Mouse (Mus musculus) left cerebral cortex, postnatal 4 days (tissue): ENCODE measurements around the gene Trappc3. TPM values are rescaled to one million over a fixed set of nuclear protein-coding genes. Genes with fewer than 3 reads are reported as not detected.

Source experiments
- DNase-seq: peaks from one replicate; pipeline ENCODE4 v3.0.0-alpha.2; 2022
- intact Hi-C: fragments of 180-260 bp; cut with DNase I; formaldehyde crosslinking; loops from one replicate; pipeline ENCODE4 v1.15.1; 2025
- total RNA-seq, 2 experiments: library from RNA; stranded (reverse); gene quantifications; 2 replicates each; pipeline ENCODE4 v1.2.3; 2021

Trappc3 gene
- total RNA-seq, 2 experiments from 2014 or later: 102 to 105 TPM

- intact Hi-C loops: no loop called here
- no peak for DNase-seq
Measured at GRCm38 (mm10) chr4:126248261-126248868, 13.8 kb upstream of the Trappc3 start.

- no peak for DNase-seq
- intact Hi-C loops: no loop called here
Measured at GRCm38 (mm10) chr4:126250659-126251058, 11.5 kb upstream of the Trappc3 start.

- intact Hi-C loops: no loop called here
- DNase-seq: no peak
Measured at GRCm38 (mm10) chr4:126251655-126252254, 10.4 kb upstream of the Trappc3 start.

- intact Hi-C loops: no loop called here
- no peak for DNase-seq
Measured at GRCm38 (mm10) chr4:126252411-126253237, 9.5 kb upstream of the Trappc3 start.

GRCm38 (mm10) chr4:126253637-126254272 is 8.4 kb upstream of the Trappc3 start:
- intact Hi-C loops: no loop called here
- no peak for DNase-seq

GRCm38 (mm10) chr4:126254315-126255112 is 7.6 kb upstream of the Trappc3 start:
- DNase-seq: peak; percentile 60
- intact Hi-C loops: loop anchor here (5.0 kb wide), 2 partner anchors 37 to 72 kb away; no protein-coding TSS in a partner anchor

DNA sequence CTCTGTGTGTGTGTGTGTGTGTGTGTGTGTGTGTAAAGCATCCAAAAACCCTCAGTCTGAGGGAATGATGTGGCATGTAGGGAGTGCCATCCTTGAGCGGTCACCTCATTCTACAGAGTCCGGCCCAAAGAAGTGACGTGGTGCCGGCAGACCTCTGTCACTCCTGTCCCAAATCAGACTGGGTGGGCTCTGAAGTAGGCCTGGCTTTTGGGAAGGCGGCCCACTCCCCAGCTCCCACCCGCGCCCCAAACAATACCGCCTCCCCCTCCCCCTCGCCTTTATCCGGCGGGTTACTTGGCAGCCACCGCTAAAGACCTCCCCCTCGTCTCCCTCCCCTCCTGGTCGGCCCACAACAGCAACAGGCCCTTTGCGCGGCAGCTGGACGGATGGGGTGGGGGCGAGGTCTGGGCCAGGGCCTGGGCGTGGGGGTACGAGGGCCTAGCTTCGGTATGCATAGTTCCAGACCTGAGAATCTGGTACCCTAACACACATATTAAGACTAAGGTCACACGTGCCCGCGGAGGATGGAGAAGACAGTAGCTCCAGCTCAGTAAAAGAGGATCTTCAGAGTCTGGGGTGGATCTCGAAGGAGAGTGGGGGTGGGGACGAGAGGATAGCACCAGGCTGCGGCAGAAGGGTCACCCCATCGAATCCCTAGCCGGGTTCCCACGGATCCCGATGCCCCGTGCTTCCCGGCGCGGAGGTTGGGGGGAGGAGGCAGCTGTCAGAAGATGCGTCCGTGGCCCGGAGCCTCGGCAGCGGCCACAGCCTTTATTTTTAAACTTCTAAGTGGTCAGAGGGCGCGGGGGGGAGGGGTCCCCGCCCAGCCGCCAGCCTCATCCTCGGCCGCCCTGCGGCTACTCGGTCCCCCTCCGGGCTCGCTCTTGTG is 6.8 kb upstream of the Trappc3 start:
- DNase-seq: peak; percentile 71
- intact Hi-C loops: loop anchor here (5.0 kb wide), 2 partner anchors 38 to 73 kb away; no protein-coding TSS in a partner anchor

GRCm38 (mm10) chr4:126256131-126256791 is 5.9 kb upstream of the Trappc3 start, which contains the start of gene Map7d1:
TSS of gene Map7d1 (minus strand) at chr4:126256343.
- intact Hi-C loops: loop anchor here (5.0 kb wide), 2 partner anchors 39 to 74 kb away; no protein-coding TSS in a partner anchor
- peak; percentile 87 for DNase-seq

DNA sequence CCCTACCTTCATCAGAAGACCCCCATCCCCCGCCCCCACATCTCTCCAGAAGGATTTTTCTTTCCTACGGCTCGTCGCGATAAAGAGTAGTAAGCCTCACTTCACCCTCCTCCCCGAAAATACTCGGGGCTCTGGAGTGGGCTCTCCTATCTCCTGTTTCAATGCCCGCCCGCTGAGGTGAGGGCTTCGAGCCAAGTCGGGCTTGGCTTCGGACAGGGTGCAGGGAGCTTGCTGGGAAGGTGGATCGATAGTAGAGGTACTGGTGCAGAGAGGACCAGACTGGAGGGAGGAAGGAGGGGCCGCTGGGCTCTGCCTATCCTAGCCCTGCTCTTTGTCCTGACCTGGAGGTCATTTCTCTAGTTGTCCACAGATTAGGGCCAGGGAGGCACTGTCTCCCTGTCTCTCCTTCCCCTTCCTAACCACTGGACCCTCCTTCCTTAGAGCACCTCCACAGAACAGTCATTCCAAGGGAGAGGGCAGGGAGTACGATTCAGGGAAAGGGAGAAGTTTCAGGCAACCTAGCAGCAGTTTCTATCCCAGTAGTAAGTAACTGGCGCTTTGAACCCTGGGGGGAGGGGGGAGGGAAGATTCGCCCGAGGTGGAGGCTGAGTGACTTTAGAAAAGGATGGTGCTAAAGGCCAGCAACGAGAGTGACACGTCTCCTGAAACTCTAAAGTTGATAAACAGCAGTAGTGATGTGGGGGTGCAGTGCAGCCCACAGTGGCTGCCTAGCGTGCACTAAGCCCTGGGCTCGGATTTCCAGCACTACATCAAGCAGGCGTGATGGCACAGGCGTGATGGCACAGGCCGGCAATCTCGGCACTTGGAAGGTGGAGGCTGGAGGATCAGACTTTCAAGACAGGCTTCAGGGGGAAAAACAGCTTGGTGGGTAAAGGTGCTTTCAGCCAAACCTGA is 4.9 kb upstream of the Trappc3 start:
- DNase-seq: no peak
- intact Hi-C loops: loop anchor here (5.0 kb wide), 2 partner anchors 40 to 75 kb away; no protein-coding TSS in a partner anchor

DNA sequence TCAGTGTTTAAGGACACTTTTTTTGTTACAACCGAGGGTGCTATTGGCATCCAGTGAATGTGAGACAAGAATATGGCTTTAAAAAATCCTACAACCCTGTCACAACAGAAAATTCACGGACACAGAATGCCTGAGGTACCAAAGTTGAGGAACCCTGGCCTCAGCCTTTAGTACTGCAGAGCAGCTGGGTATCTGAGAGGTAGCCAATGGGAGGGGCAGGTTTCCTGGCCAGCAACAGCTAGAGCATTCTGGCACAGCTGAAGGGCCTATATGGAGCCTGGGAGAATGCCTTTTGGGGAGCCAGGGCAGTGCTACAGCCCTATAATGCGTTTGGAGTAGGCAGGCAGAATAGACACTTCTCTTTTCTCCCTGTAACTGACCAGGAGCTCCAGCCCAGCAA is 3.1 kb upstream of the Trappc3 start:
- intact Hi-C loops: loop anchor here (5.0 kb wide), 2 partner anchors 42 to 77 kb away; no protein-coding TSS in a partner anchor
- DNase-seq: no peak

GRCm38 (mm10) chr4:126259523-126260160 is 2.5 kb upstream of the Trappc3 start:
- intact Hi-C loops: loop anchor here (5.0 kb wide), 3 partner anchors 32 to 77 kb away; no protein-coding TSS in a partner anchor
- peak; percentile 55 for DNase-seq

GRCm38 (mm10) chr4:126260520-126261201 is 1.5 kb upstream of the Trappc3 start:
- DNase-seq: peak; percentile 58
- intact Hi-C loops: loop anchor here (5.0 kb wide), 1 partner anchor 33 kb away; no protein-coding TSS in a partner anchor

GRCm38 (mm10) chr4:126261266-126261665 is 859 bp upstream of the Trappc3 start:
- DNase-seq: no peak
- intact Hi-C loops: loop anchor here (5.0 kb wide), 1 partner anchor 34 kb away; no protein-coding TSS in a partner anchor

GRCm38 (mm10) chr4:126261675-126262074 is 450 bp upstream of the Trappc3 start:
- intact Hi-C loops: loop anchor here (5.0 kb wide), 1 partner anchor 34 kb away; no protein-coding TSS in a partner anchor
- DNase-seq: no peak

DNA sequence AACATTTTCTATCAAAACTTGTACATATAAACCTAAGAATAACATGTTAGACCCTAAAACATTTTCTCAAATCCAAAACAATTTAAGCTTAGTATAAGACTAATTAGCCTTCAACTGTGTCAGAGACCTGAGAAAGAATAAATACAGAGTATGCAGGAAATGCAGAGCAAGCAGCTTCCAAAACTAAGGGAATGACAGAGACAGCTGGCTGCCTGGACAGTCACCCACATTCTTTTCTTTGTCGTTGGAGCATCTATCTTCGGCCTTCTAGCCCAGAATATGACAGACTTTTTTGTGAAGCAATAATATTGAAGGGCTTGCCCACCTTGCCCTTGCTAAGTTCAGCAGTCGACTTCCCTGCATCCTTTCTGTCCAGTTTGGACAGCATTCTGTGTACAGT is 7.2 kb downstream of the Trappc3 start:
- DNase-seq: no peak
- intact Hi-C loops: no loop called here

DNA sequence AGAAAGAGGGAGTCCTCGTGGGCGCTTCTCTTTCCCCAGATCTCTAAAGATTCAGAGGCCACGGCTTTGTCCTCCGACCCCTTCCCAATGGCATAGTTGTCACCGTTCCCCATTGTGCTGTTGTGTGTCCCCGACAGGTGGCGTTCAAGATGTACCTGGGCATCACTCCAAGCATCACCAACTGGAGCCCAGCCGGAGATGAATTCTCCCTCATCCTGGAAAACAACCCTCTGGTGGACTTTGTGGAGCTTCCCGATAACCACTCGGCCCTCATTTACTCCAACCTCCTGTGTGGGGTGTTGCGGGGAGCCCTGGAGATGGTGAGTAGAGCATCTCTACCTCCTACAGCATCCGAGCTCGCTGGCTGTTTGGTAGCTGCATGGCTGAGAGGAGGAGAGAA is 11.6 kb downstream of the Trappc3 start:
- peak; percentile 68 for DNase-seq
- intact Hi-C loops: no loop called here
